Mouse (Mus musculus) urinary bladder, postnatal 14 days (tissue): Measurements from ENCODE around the gene Khdc4.

Experiments
- DNase-seq: peaks from one replicate; pipeline ENCODE4 v3.0.0; 2021; ENCODE audit warnings: low spot score

Gene Khdc4

GRCm38 (mm10) chr3:88719098-88719497 is 33.5 kb downstream of the Khdc4 start:
- peak; percentile 25 for DNase-seq

- DNase-seq = no peak
Measured at GRCm38 (mm10) chr3:88736556-88736955, 51.0 kb downstream of the Khdc4 start.

- peak; percentile 66 for DNase-seq
Measured at GRCm38 (mm10) chr3:88738641-88739040, 53.0 kb downstream of the Khdc4 start.

GRCm38 (mm10) chr3:88740147-88740546 is 54.5 kb downstream of the Khdc4 start:
- no peak for DNase-seq

GRCm38 (mm10) chr3:88745534-88745933 is 59.9 kb downstream of the Khdc4 start:
- DNase-seq = no peak

GRCm38 (mm10) chr3:88746139-88746870 is 60.7 kb downstream of the Khdc4 start:
- no peak for DNase-seq

- DNase-seq = no peak
Measured at GRCm38 (mm10) chr3:88746871-88747231, 61.2 kb downstream of the Khdc4 start.

GRCm38 (mm10) chr3:88754283-88754682 is 68.7 kb downstream of the Khdc4 start:
- no peak for DNase-seq

GRCm38 (mm10) chr3:88755541-88755940 is 69.9 kb downstream of the Khdc4 start:
- no peak for DNase-seq

- no peak for DNase-seq
Measured at GRCm38 (mm10) chr3:88756276-88756675, 70.7 kb downstream of the Khdc4 start.

- DNase-seq = peak; percentile 62
Measured at GRCm38 (mm10) chr3:88758045-88758500, 72.5 kb downstream of the Khdc4 start.

- DNase-seq = no peak
Measured at GRCm38 (mm10) chr3:88761619-88762018, 76.0 kb downstream of the Khdc4 start.

GRCm38 (mm10) chr3:88762401-88762831 is 76.8 kb downstream of the Khdc4 start:
- DNase-seq = no peak
